Mouse (Mus musculus) hindbrain, embryonic 15.5 days (tissue): ENCODE measurements around the gene Pdcd1lg2. TPM values are rescaled to one million over a fixed set of nuclear protein-coding genes. Genes with fewer than 3 reads are reported as not detected.

Experiments
- ATAC-seq: fragments of 200-750 bp; cut with Nextera tagmentation; 2 replicates; pipeline ENCODE4 v1.8.0; 2017; ENCODE audit warnings: low read depth, moderate number of reproducible peaks, moderate TSS enrichment; ENCODE audit not compliant: low FRiP score
- H3K27ac ChIP-seq: fragments of 300-500 bp; sonication (generic); replicated peaks from 2 replicates; pipeline ENCODE4 v1.5.1; 2015; ENCODE audit warnings: mild to moderate bottlenecking, inconsistent platforms
- H3K27me3 ChIP-seq: fragments of 300-500 bp; sonication (generic); 2 replicates; pipeline ENCODE4 v1.6.1; 2015; ENCODE audit warnings: control low read depth, inconsistent platforms
- H3K36me3 ChIP-seq: fragments of 300-500 bp; sonication (generic); 2 replicates; pipeline ENCODE4 v1.6.1; 2015; ENCODE audit warnings: control low read depth, inconsistent platforms
- H3K4me1 ChIP-seq: fragments of 300-500 bp; sonication (generic); replicated peaks from 2 replicates; pipeline ENCODE4 v1.6.1; 2015; ENCODE audit warnings: control low read depth, inconsistent platforms
- H3K4me2 ChIP-seq: fragments of 300-500 bp; sonication (generic); 2 replicates; pipeline ENCODE4 v1.6.1; 2015; ENCODE audit warnings: moderate library complexity, mild to moderate bottlenecking, inconsistent platforms
- H3K4me3 ChIP-seq: fragments of 300-500 bp; sonication (generic); 2 replicates; pipeline ENCODE4 v1.5.1; 2015; ENCODE audit warnings: mild to moderate bottlenecking, inconsistent platforms
- H3K9ac ChIP-seq: fragments of 300-500 bp; sonication (generic); 2 replicates; pipeline ENCODE4 v1.6.1; 2015; ENCODE audit warnings: inconsistent platforms
- H3K9me3 ChIP-seq: fragments of 300-500 bp; sonication (generic); 2 replicates; pipeline ENCODE4 v1.6.1; 2016; ENCODE audit warnings: control low read depth, inconsistent platforms
- WGBS: fragments of 180-500 bp; shearing (Covaris S2); methylation state at CpG from one replicate; pipeline ENCODE4 v1.1.7; 2015; 5-methylcytosine and 5-hydroxymethylcytosine counted together
- polyA plus RNA-seq: library from polyadenylated mRNA; unstranded; fragments of >200 nt; fragmentation: Nextera tagmentation; extraction: Ambion mirVana; gene quantifications from 2 replicates; pipeline ENCODE4 v1.2.1, GENCODE M21; 2015

Pdcd1lg2 gene
- polyA plus RNA-seq, 1 experiment from 2014 or later, result not detected

- Histone ChIP-seq H3K9ac (no peak overlapping the region), H3K4me1 (no peaks in the 10 kb centered on the region), H3K27me3 (no peaks in the 10 kb centered on the region), H3K4me3 (no peak overlapping the region), H3K36me3 (no peaks in the 10 kb centered on the region), H3K4me2 (no peak overlapping the region), H3K27ac (no peak overlapping the region), H3K9me3 (no peaks in the 10 kb centered on the region)
- WGBS, result 60% methylated on average over 3 of the region's 3 CpGs
- no peak for ATAC-seq
These were observed 71.9 kb downstream of the Pdcd1lg2 start for GRCm38 (mm10) chr19:29482637-29483036.

GRCm38 (mm10) chr19:29483386-29483785 lies 72.7 kb downstream of the Pdcd1lg2 start:
- H3K27me3 ChIP-seq, result no peaks in the 10 kb centered on the region
- ATAC-seq, result no peak
- no peak overlapping the region for H3K27ac ChIP-seq
- H3K9ac ChIP-seq, result no peak overlapping the region
- H3K4me1 ChIP-seq, result no peaks in the 10 kb centered on the region
- WGBS, result 84% methylated on average over 2 of the region's 2 CpGs
- no peaks in the 10 kb centered on the region for H3K9me3 ChIP-seq
- no peak overlapping the region for H3K4me3 ChIP-seq
- H3K36me3 ChIP-seq, result no peaks in the 10 kb centered on the region
- no peak overlapping the region for H3K4me2 ChIP-seq

GRCm38 (mm10) chr19:29484537-29484936 lies 73.8 kb downstream of the Pdcd1lg2 start:
- no peak for ATAC-seq
- no peak overlapping the region for H3K9ac ChIP-seq
- no peaks in the 10 kb centered on the region for H3K27me3 ChIP-seq
- H3K4me2 ChIP-seq, result no peak overlapping the region
- WGBS, result 57% methylated on average over 2 of the region's 2 CpGs
- no peak overlapping the region for H3K27ac ChIP-seq
- no peaks in the 10 kb centered on the region for H3K36me3 ChIP-seq
- H3K4me3 ChIP-seq, result no peak overlapping the region
- H3K4me1 ChIP-seq, result no peaks in the 10 kb centered on the region
- no peaks in the 10 kb centered on the region for H3K9me3 ChIP-seq

- Histone ChIP-seq H3K4me2 (no peak overlapping the region), H3K9ac (no peak overlapping the region), H3K4me3 (no peak overlapping the region), H3K4me1 (no peaks in the 10 kb centered on the region), H3K27ac (no peak overlapping the region), H3K36me3 (no peaks in the 10 kb centered on the region), H3K9me3 (no peaks in the 10 kb centered on the region), H3K27me3 (no peaks in the 10 kb centered on the region)
- WGBS, result 96% methylated on average over 3 of the region's 3 CpGs
- no peak for ATAC-seq
These were observed 74.7 kb downstream of the Pdcd1lg2 start for GRCm38 (mm10) chr19:29485257-29485948.

DNA sequence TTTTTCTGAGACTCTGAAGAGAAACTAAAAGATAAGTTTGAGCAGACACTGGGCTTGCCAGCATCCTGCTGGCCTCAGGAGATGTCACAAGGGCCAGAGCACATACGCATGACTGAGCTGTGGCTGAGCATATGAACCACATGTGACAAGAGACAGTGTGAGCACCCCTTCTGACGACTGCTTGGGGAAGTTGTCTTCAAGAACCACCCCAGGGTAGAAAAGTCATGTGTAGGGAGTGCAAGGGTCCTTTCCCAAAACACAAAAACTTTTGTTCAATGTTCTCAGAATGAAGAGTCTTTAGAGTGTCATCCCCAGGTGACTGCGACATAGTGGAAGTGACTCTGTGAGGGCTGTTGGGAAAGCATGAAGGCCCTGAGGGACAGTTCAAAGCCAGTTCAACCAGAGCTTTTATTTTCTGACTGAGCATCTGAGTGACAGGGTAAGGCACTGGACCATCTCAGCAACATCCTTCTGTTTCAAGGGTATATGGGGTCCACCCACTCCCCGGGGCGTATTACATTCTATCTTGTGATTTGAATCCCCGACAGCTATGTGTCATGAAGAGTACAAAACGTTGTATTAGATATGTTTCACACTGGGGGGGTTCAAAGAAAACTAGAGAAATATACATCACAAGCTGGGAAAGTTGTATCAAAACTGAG lies 76.0 kb downstream of the Pdcd1lg2 start:
- Histone ChIP-seq H3K27me3 (no peaks in the 10 kb centered on the region), H3K4me3 (no peak overlapping the region), H3K4me2 (no peak overlapping the region), H3K36me3 (no peaks in the 10 kb centered on the region), H3K9ac (no peak overlapping the region), H3K9me3 (no peaks in the 10 kb centered on the region), H3K27ac (no peak overlapping the region), H3K4me1 (no peaks in the 10 kb centered on the region)
- 82% methylated on average over 7 of the region's 7 CpGs for WGBS
- no peak for ATAC-seq

- H3K4me1 ChIP-seq, result no peaks in the 10 kb centered on the region
- no peak overlapping the region for H3K4me3 ChIP-seq
- no peaks in the 10 kb centered on the region for H3K9me3 ChIP-seq
- no peaks in the 10 kb centered on the region for H3K27me3 ChIP-seq
- 88% methylated on average over 14 of the region's 14 CpGs for WGBS
- no peak overlapping the region for H3K27ac ChIP-seq
- H3K4me2 ChIP-seq, result no peak overlapping the region
- ATAC-seq, result no peak
- no peaks in the 10 kb centered on the region for H3K36me3 ChIP-seq
- no peak overlapping the region for H3K9ac ChIP-seq
These were observed 76.8 kb downstream of the Pdcd1lg2 start for GRCm38 (mm10) chr19:29487326-29488072.

GRCm38 (mm10) chr19:29488073-29488390 lies 77.3 kb downstream of the Pdcd1lg2 start:
- ATAC-seq, result no peak
- Histone ChIP-seq H3K4me3 (no peak overlapping the region), H3K9ac (no peak overlapping the region), H3K4me1 (no peaks in the 10 kb centered on the region), H3K27me3 (no peaks in the 10 kb centered on the region), H3K36me3 (no peaks in the 10 kb centered on the region), H3K27ac (no peak overlapping the region), H3K4me2 (no peak overlapping the region), H3K9me3 (no peaks in the 10 kb centered on the region)
- WGBS, result 66% methylated on average over 6 of the region's 6 CpGs

DNA sequence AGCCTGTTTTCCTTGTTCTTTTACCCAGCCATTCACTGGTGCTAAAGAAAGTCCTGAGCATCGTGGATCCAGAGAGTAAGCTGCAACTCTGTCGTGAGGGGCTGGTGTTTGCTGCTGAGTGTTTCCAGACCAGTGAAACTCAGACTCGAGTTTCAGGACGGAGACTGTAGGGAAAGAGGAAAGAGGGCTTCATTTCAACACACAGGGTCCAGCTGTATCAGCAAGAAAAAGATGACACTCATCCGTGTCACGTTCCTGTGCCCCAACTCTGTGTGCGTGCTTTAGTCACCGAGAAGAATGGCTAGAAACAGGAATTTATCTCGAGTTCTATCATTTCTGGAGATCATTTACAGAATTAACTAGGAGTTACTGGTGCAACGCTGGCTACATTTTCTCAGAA lies 77.7 kb downstream of the Pdcd1lg2 start:
- Histone ChIP-seq H3K9me3 (no peaks in the 10 kb centered on the region), H3K4me3 (no peak overlapping the region), H3K9ac (no peak overlapping the region), H3K36me3 (no peaks in the 10 kb centered on the region), H3K4me2 (no peak overlapping the region), H3K27me3 (no peaks in the 10 kb centered on the region), H3K4me1 (no peaks in the 10 kb centered on the region), H3K27ac (no peak overlapping the region)
- WGBS, result 81% methylated on average over 10 of the region's 10 CpGs
- no peak for ATAC-seq

DNA sequence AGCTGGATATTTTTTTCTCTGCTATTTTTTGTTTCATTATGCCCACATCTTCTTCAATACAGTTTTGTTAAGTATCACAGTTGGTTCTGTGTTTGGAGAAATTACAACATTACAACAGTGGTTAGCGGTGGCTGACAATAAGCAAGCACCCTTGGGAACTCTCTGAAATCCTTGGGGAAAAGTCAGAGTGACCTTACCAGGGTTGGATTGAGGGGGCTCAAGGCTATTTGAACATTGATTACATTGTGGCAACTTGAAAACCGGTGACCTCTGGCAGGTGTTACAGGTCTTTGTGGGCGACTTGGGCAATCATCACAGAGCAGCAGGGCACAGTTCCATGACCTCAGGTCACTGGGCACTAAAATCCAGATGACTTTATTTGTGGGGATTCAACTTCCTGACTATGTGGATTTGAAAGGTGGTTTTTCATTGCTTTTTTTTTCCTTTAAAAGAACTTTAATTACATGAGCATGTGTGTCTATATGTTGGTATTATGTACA lies 79.1 kb downstream of the Pdcd1lg2 start:
- no peak overlapping the region for H3K4me2 ChIP-seq
- 84% methylated on average over 3 of the region's 3 CpGs for WGBS
- H3K36me3 ChIP-seq, result no peaks in the 10 kb centered on the region
- no peaks in the 10 kb centered on the region for H3K9me3 ChIP-seq
- no peaks in the 10 kb centered on the region for H3K4me1 ChIP-seq
- H3K27me3 ChIP-seq, result no peaks in the 10 kb centered on the region
- H3K27ac ChIP-seq, result no peak overlapping the region
- H3K9ac ChIP-seq, result no peak overlapping the region
- no peak for ATAC-seq
- no peak overlapping the region for H3K4me3 ChIP-seq

DNA sequence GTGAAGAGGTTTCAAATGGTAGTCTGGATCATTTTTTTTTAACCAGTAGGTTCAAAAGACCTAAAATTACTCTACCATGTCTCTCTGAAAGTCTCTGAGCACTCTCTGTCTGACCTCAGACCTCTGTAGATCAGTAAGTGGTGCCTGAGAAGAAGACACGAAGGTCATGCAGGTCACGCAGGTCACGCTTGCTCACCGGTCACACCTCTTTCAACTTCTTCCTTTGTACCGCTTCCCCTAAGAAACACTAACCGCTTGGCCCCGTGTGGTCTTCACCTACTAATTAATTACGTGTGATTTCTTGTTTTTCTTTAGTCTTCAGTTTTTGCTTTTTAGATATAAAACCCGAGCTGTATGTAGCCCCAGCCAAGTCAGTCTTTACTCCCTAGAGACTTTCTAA lies 80.7 kb downstream of the Pdcd1lg2 start:
- ATAC-seq, result no peak
- Histone ChIP-seq H3K27me3 (no peaks in the 10 kb centered on the region), H3K27ac (no peak overlapping the region), H3K4me2 (no peak overlapping the region), H3K9ac (no peak overlapping the region), H3K4me3 (no peak overlapping the region), H3K36me3 (no peaks in the 10 kb centered on the region), H3K9me3 (no peaks in the 10 kb centered on the region), H3K4me1 (no peaks in the 10 kb centered on the region)
- 79% methylated on average over 9 of the region's 9 CpGs for WGBS

DNA sequence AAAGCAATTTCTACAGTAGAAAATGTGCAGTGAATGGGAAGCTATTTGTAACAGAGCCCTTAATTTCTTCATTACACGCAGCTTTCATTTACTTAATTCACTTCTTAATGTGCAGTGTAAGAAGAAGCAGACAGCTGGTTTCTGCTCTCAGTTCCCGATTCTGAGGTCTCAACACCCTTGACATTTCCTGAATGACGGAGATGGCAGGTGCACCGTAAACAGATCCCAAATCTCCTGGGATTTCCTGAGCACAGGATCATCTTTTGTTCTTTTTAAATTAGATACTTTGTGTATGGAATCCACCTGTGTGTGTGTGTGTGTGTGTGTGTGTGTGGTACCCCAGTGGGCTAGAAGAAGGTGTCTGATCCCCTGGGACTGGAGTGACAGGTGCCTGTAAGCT lies 83.7 kb downstream of the Pdcd1lg2 start:
- Histone ChIP-seq H3K4me3 (no peak overlapping the region), H3K27me3 (no peaks in the 10 kb centered on the region), H3K36me3 (no peaks in the 10 kb centered on the region), H3K4me2 (no peak overlapping the region), H3K9ac (no peak overlapping the region), H3K27ac (no peak overlapping the region), H3K9me3 (no peaks in the 10 kb centered on the region), H3K4me1 (no peaks in the 10 kb centered on the region)
- no peak for ATAC-seq
- 69% methylated on average over 4 of the region's 4 CpGs for WGBS

GRCm38 (mm10) chr19:29496001-29496597 lies 85.4 kb downstream of the Pdcd1lg2 start:
- peaks cover 2% of the 10 kb centered on the region; the same call in 1 of the 2 replicates for H3K4me1 ChIP-seq
- H3K27ac ChIP-seq, result no peak overlapping the region
- H3K9me3 ChIP-seq, result no peaks in the 10 kb centered on the region
- no peak overlapping the region for H3K9ac ChIP-seq
- WGBS, result 73% methylated on average over 6 of the region's 6 CpGs
- H3K36me3 ChIP-seq, result no peaks in the 10 kb centered on the region
- H3K27me3 ChIP-seq, result no peaks in the 10 kb centered on the region
- H3K4me2 ChIP-seq, result no peak overlapping the region
- ATAC-seq, result no peak
- no peak overlapping the region for H3K4me3 ChIP-seq
